Mouse (Mus musculus): ENCODE measurements around the gene Nr1h3. TPM values are rescaled to one million over a fixed set of nuclear protein-coding genes. Genes with fewer than 3 reads are reported as not detected.

The Nr1h3 gene
- polyA plus RNA-seq, 1 experiment from 2014 or later, result 2.6 TPM

DNA sequence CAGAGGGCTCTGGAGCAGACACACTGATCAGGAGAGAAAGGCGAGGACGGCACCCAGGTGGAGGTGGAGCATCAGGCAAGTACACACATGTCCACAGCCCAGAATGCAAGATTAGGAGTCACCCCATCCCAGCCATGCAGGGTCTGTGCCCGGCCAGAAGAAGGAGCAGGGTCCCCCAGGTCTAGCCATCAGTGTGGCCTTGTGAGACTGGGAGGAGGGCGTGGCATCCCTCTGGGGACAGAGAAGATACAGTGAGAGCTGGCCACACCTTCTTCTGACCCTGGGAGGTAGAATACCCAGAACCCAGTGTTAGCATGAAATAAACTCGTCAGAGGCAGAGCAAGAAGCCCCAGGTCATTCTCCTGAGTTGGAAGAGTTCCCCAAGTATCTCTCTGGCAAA, 63.3 kb downstream of the Nr1h3 start:
- H3K4me3 ChIP-seq (replicated peaks; ENCODE audit: low read depth, low read length), result no peak overlapping the region
- peaks cover 82% of the 10 kb centered on the region for H3K36me3 ChIP-seq (ENCODE audit: control insufficient read depth, insufficient read depth, low read length)
- ATAC-seq (ENCODE audit: low FRiP score, low TSS enrichment) (no peak), DNase-seq (no peak)
- 80% methylated on average over 5 of the region's 5 CpGs for WGBS
- H3K4me2 ChIP-seq (ENCODE audit: low read length), result no peak overlapping the region
- no peaks in the 10 kb centered on the region for H3K4me1 ChIP-seq (ENCODE audit: control insufficient read depth, insufficient read depth, low read length)
- no peak overlapping the region for H3K9ac ChIP-seq (replicated peaks; ENCODE audit: low read length)
- no peaks in the 10 kb centered on the region for H3K27me3 ChIP-seq (ENCODE audit: control insufficient read depth, insufficient read depth, low read length)
- no peaks in the 10 kb centered on the region for H3K9me3 ChIP-seq (ENCODE audit: control insufficient read depth, low read length)
- no peak overlapping the region for H3K27ac ChIP-seq (replicated peaks; ENCODE audit: low read depth, low read length)

DNA sequence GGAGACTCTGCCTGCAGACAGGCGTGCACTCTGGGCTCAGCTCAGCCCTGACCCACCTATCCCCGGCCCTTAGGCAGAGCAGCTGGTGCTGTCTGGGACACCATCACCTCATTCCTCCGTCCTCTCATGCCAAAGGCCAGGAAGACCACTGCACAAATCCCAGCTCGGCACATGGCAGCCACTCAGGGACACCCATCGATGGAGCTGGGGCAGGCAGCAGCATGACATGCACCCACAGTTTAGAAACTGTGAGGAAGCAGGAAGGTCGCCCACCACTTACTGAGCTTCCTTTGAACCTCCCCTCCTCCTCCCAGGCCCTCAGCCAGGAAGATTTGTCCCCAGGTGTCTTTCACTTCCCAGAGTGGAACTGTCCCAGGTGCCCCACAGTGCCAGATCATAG, 65.2 kb downstream of the Nr1h3 start:
- Histone ChIP-seq H3K36me3 (ENCODE audit: control insufficient read depth, insufficient read depth, low read length) (peaks cover 63% of the 10 kb centered on the region), H3K27me3 (ENCODE audit: control insufficient read depth, insufficient read depth, low read length) (no peaks in the 10 kb centered on the region), H3K4me1 (ENCODE audit: control insufficient read depth, insufficient read depth, low read length) (no peaks in the 10 kb centered on the region), H3K4me2 (ENCODE audit: low read length) (no peak overlapping the region), H3K9me3 (ENCODE audit: control insufficient read depth, low read length) (no peaks in the 10 kb centered on the region), H3K9ac (replicated peaks; ENCODE audit: low read length) (no peak overlapping the region), H3K27ac (replicated peaks; ENCODE audit: low read depth, low read length) (no peak overlapping the region), H3K4me3 (replicated peaks; ENCODE audit: low read depth, low read length) (no peak overlapping the region)
- ATAC-seq (ENCODE audit: low FRiP score, low TSS enrichment) (no peak), DNase-seq (no peak)
- 88% methylated on average over 6 of the region's 6 CpGs for WGBS

DNA sequence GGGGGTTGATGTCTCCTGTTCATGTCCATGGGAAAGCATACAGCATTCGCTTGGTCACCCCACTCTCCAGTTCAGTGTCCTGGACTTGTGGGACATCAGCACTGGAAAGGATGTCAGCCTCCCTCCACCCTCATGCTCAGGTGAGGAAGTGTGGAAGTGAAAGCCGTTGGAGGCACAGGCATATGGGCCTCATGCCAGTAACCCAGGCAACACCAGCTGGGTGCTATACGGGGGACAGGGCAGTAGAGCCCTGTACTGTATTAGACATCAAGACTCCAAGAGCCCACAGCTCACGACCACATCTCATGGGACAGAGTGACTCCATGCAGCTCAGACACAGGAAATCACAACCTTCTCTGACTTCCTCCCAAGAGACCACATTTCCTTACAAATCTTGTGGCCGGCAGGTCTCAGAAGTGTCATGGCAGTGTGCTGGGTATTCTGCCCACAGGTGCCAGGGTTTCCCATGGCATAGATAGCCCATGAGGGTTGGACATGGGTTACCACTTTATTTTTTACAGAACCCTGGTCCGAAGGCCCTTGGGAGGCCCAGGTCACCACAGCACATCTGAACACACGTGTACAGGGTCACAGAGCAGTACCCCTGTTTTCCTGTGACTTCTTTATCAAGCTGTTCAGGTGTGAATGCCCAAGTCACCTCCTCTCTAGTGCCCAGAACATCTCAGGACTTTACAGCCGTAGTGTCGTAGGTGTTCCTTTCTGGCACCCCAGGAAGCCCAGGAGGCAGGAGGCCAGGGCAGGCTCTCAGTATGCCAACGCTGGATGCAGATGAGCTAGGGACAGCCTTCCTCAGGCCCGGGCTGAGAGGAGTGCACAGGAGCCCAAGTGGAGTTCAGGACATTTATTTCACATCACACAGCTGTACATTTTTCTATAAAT, 65.9 kb downstream of the Nr1h3 start:
- Histone ChIP-seq H3K27ac (replicated peaks; ENCODE audit: low read depth, low read length) (no peak overlapping the region), H3K27me3 (ENCODE audit: control insufficient read depth, insufficient read depth, low read length) (no peaks in the 10 kb centered on the region), H3K36me3 (ENCODE audit: control insufficient read depth, insufficient read depth, low read length) (peaks cover 56% of the 10 kb centered on the region), H3K4me2 (ENCODE audit: low read length) (no peak overlapping the region), H3K4me3 (replicated peaks; ENCODE audit: low read depth, low read length) (no peak overlapping the region), H3K4me1 (ENCODE audit: control insufficient read depth, insufficient read depth, low read length) (no peaks in the 10 kb centered on the region), H3K9me3 (ENCODE audit: control insufficient read depth, low read length) (no peaks in the 10 kb centered on the region), H3K9ac (replicated peaks; ENCODE audit: low read length) (no peak overlapping the region)
- no peak for ATAC-seq (ENCODE audit: low FRiP score, low TSS enrichment)
- no peak for DNase-seq
- WGBS, result 88% methylated on average over 11 of the region's 11 CpGs

Other genes with a start within 250 kb of the Nr1h3 start
- gene Rapsn, start 167.2 kb downstream of the Nr1h3 start, polyA plus RNA-seq (2014; fragmentation: Nextera tagmentation; extraction: Ambion mirVana), result 0.57 TPM in 2 replicates
- 232 and 271 TPM in 2 replicates for gene Psmc3, start 148.8 kb downstream of the Nr1h3 start, polyA plus RNA-seq (2014; fragmentation: Nextera tagmentation; extraction: Ambion mirVana)
- 21.9 and 26.7 TPM in 2 replicates for gene Slc39a13, start 132.4 kb downstream of the Nr1h3 start, polyA plus RNA-seq (2014; fragmentation: Nextera tagmentation; extraction: Ambion mirVana)
- 1.2 and 2.4 TPM in 2 replicates for gene Spi1, start 120.4 kb downstream of the Nr1h3 start, polyA plus RNA-seq (2014; fragmentation: Nextera tagmentation; extraction: Ambion mirVana)
- not detected in 2 replicates for gene Mybpc3, start 84.7 kb downstream of the Nr1h3 start, polyA plus RNA-seq (2014; fragmentation: Nextera tagmentation; extraction: Ambion mirVana)
- 43.3 and 56.3 TPM in 2 replicates for gene Madd, start 19.0 kb downstream of the Nr1h3 start, polyA plus RNA-seq (2014; fragmentation: Nextera tagmentation; extraction: Ambion mirVana)
- 33.1 and 50.8 TPM in 2 replicates for gene Acp2, start 51 bp upstream of the Nr1h3 start, polyA plus RNA-seq (2014; fragmentation: Nextera tagmentation; extraction: Ambion mirVana)
- 10.6 and 14.6 TPM in 2 replicates for gene Ddb2, start 34.1 kb upstream of the Nr1h3 start, polyA plus RNA-seq (2014; fragmentation: Nextera tagmentation; extraction: Ambion mirVana)
- gene Pacsin3, start 53.1 kb upstream of the Nr1h3 start, polyA plus RNA-seq (2014; fragmentation: Nextera tagmentation; extraction: Ambion mirVana), result 8.2 and 11.4 TPM in 2 replicates
- gene Arfgap2, start 62.1 kb upstream of the Nr1h3 start, polyA plus RNA-seq (2014; fragmentation: Nextera tagmentation; extraction: Ambion mirVana), result 64.2 and 71.8 TPM in 2 replicates
- 175 and 176 TPM in 2 replicates for gene 1110051M20Rik, start 241.9 kb upstream of the Nr1h3 start, polyA plus RNA-seq (2014; fragmentation: Nextera tagmentation; extraction: Ambion mirVana)

All from midbrain, embryonic 14.5 days (tissue).